Mouse (Mus musculus) brain, adult 2 months (tissue): ENCODE results near the gene Efna5.

Experiments
- DNase-seq: peaks from one replicate; pipeline ENCODE4 v3.0.0; 2011; ENCODE audit warnings: low read depth, low spot score

Gene Efna5

GRCm38 (mm10) chr17:62613232-62613631 lies 267.9 kb downstream of the Efna5 start:
- DNase-seq: no peak

GRCm38 (mm10) chr17:62608145-62608544 lies 273.0 kb downstream of the Efna5 start:
- DNase-seq: peak; percentile 19

GRCm38 (mm10) chr17:62607304-62607914 lies 273.7 kb downstream of the Efna5 start:
- DNase-seq: peak; percentile 70

- DNase-seq: no peak
These were observed 274.4 kb downstream of the Efna5 start for GRCm38 (mm10) chr17:62606681-62607080.

GRCm38 (mm10) chr17:62604309-62604708 lies 276.8 kb downstream of the Efna5 start:
- no peak for DNase-seq

- DNase-seq: no peak
These were observed 277.5 kb downstream of the Efna5 start for GRCm38 (mm10) chr17:62603604-62604003.

GRCm38 (mm10) chr17:62598716-62599490 lies 282.2 kb downstream of the Efna5 start:
- peak; percentile 58 for DNase-seq

GRCm38 (mm10) chr17:62592436-62593074 lies 288.6 kb downstream of the Efna5 start:
- DNase-seq: no peak

- DNase-seq: no peak
These were observed 289.3 kb downstream of the Efna5 start for GRCm38 (mm10) chr17:62591581-62592435.

- peak; percentile 71 for DNase-seq
These were observed 290.2 kb downstream of the Efna5 start for GRCm38 (mm10) chr17:62590685-62591460.

GRCm38 (mm10) chr17:62580127-62580526 lies 301.0 kb downstream of the Efna5 start:
- peak; percentile 33 for DNase-seq

GRCm38 (mm10) chr17:62579618-62580017 lies 301.5 kb downstream of the Efna5 start:
- no peak for DNase-seq

- peak; percentile 41 for DNase-seq
These were observed 306.4 kb downstream of the Efna5 start for GRCm38 (mm10) chr17:62574499-62575265.

GRCm38 (mm10) chr17:62570101-62570500 lies 311.0 kb downstream of the Efna5 start:
- peak; percentile 81 for DNase-seq

- DNase-seq: no peak
These were observed 313.1 kb downstream of the Efna5 start for GRCm38 (mm10) chr17:62568019-62568418.

GRCm38 (mm10) chr17:62565632-62566031 lies 315.5 kb downstream of the Efna5 start:
- DNase-seq: no peak

- no peak for DNase-seq
These were observed 318.7 kb downstream of the Efna5 start for GRCm38 (mm10) chr17:62562439-62562838.

- no peak for DNase-seq
These were observed 323.9 kb downstream of the Efna5 start for GRCm38 (mm10) chr17:62557215-62557614.
